Mouse (Mus musculus) left cerebral cortex, postnatal 4 days (tissue): Measurements from ENCODE around the gene Sppl3. TPM values are rescaled to one million over a fixed set of nuclear protein-coding genes. Genes with fewer than 3 reads are reported as not detected.
A peak's percentile ranks its signal among the peaks of the same experiment; 100 is the strongest.
"Not testable (repeated sequence)": the region's sequence is repeated elsewhere in the genome, so short reads cannot be mapped to it uniquely, and the experiment has no call there.

ENCODE experiments used
- DNase-seq: peaks from one replicate; pipeline ENCODE4 v3.0.0-alpha.2; 2022
- intact Hi-C: fragments of 180-260 bp; cut with DNase I; formaldehyde crosslinking; loops from one replicate; pipeline ENCODE4 v1.15.1; 2025
- total RNA-seq, 2 experiments: library from RNA; stranded (reverse); gene quantifications; 2 replicates each; pipeline ENCODE4 v1.2.3; 2021

Gene Sppl3
- total RNA-seq, 2 experiments from 2014 or later = 114 to 125 TPM

- DNase-seq = no peak
- intact Hi-C loops = no loop called here
Observed at GRCm38 (mm10) chr5:115070457-115070856, 59.5 kb downstream of the Sppl3 start.

- DNase-seq = no peak
- intact Hi-C loops = no loop called here
Observed at GRCm38 (mm10) chr5:115071096-115071901, 60.4 kb downstream of the Sppl3 start.

GRCm38 (mm10) chr5:115072143-115072542 lies 61.2 kb downstream of the Sppl3 start:
- intact Hi-C loops = no loop called here

GRCm38 (mm10) chr5:115073306-115073705 lies 62.4 kb downstream of the Sppl3 start:
- intact Hi-C loops, DNase-seq: not testable (repeated sequence)

More at GRCm38 (mm10) chr5:115072143-115072542, 61.2 kb downstream of the Sppl3 start:
- no peak for DNase-seq

- intact Hi-C loops = no loop called here
- no peak for DNase-seq
Observed at GRCm38 (mm10) chr5:115074749-115075148, 63.8 kb downstream of the Sppl3 start.

GRCm38 (mm10) chr5:115076144-115076901 lies 65.4 kb downstream of the Sppl3 start:
- peak; percentile 74 for DNase-seq
- intact Hi-C loops = no loop called here

- intact Hi-C loops = loop anchor here (2.0 kb wide), 1 partner anchor 103 kb away; no protein-coding TSS in a partner anchor
Observed at GRCm38 (mm10) chr5:115081636-115082035, 70.7 kb downstream of the Sppl3 start.

GRCm38 (mm10) chr5:115083492-115083891 lies 72.6 kb downstream of the Sppl3 start:
- intact Hi-C loops = loop anchor here (2.0 kb wide), 1 partner anchor 105 kb away; no protein-coding TSS in a partner anchor

More at GRCm38 (mm10) chr5:115081636-115082035, 70.7 kb downstream of the Sppl3 start:
- no peak for DNase-seq

GRCm38 (mm10) chr5:115085675-115086074 lies 74.7 kb downstream of the Sppl3 start:
- DNase-seq = no peak
- intact Hi-C loops = no loop called here

More at GRCm38 (mm10) chr5:115083492-115083891, 72.6 kb downstream of the Sppl3 start:
- DNase-seq = no peak

GRCm38 (mm10) chr5:115089592-115090268 lies 78.8 kb downstream of the Sppl3 start:
- no peak for DNase-seq
- intact Hi-C loops = no loop called here

GRCm38 (mm10) chr5:115091015-115091414 lies 80.1 kb downstream of the Sppl3 start:
- DNase-seq = no peak
- intact Hi-C loops = no loop called here

- DNase-seq = no peak
- intact Hi-C loops = no loop called here
Observed at GRCm38 (mm10) chr5:115091776-115092175, 80.8 kb downstream of the Sppl3 start.

GRCm38 (mm10) chr5:115098195-115098594 lies 87.3 kb downstream of the Sppl3 start, which contains the start of gene Gm10401:
Gene Gm10401 (minus strand): TSS chr5:115098295.
- intact Hi-C loops = no loop called here
- DNase-seq = no peak

GRCm38 (mm10) chr5:115099530-115099929 lies 88.6 kb downstream of the Sppl3 start:
- intact Hi-C loops = no loop called here
- DNase-seq = no peak

GRCm38 (mm10) chr5:115099991-115100390 lies 89.1 kb downstream of the Sppl3 start:
- no peak for DNase-seq
- intact Hi-C loops = no loop called here

GRCm38 (mm10) chr5:115100473-115100872 lies 89.5 kb downstream of the Sppl3 start:
- intact Hi-C loops = no loop called here
- DNase-seq = no peak

- no peak for DNase-seq
- intact Hi-C loops = no loop called here
Observed at GRCm38 (mm10) chr5:115102231-115102630, 91.3 kb downstream of the Sppl3 start.

- DNase-seq, intact Hi-C loops: not testable (repeated sequence)
Observed at GRCm38 (mm10) chr5:115103253-115103652, 92.3 kb downstream of the Sppl3 start.

GRCm38 (mm10) chr5:115111156-115111555 lies 100.2 kb downstream of the Sppl3 start:
- DNase-seq = no peak
- intact Hi-C loops = no loop called here

- intact Hi-C loops = no loop called here
- no peak for DNase-seq
Observed at GRCm38 (mm10) chr5:115113244-115113643, 102.3 kb downstream of the Sppl3 start.

GRCm38 (mm10) chr5:115114501-115114900 lies 103.6 kb downstream of the Sppl3 start:
- intact Hi-C loops = no loop called here
- no peak for DNase-seq
